Mouse (Mus musculus): ENCODE data around the gene Bsg. TPM values are rescaled to one million over a fixed set of nuclear protein-coding genes. Genes with fewer than 3 reads are reported as not detected.
A peak's percentile ranks its signal among the peaks of the same experiment; 100 is the strongest.

Gene Bsg
- polyA plus RNA-seq, 2 experiments = 763 to 805 TPM

GRCm38 (mm10) chr10:79760603-79761143, 56.4 kb downstream of the Bsg start:
- Histone ChIP-seq H3K4me2 (replicated peaks; ENCODE audit: low read depth, low read length, severe bottlenecking) (no peak overlapping the region), H3K9ac (ENCODE audit: low read depth, low read length, severe bottlenecking) (no peak overlapping the region), H3K9me3 (ENCODE audit: control insufficient read depth, low read length) (no peaks in the 10 kb centered on the region), H3K36me3 (ENCODE audit: control insufficient read depth, insufficient read depth, low read length) (peaks cover 70% of the 10 kb centered on the region), H3K4me1 (ENCODE audit: control insufficient read depth, insufficient read depth, low read length) (peaks cover 6% of the 10 kb centered on the region), H3K27ac (replicated peaks; ENCODE audit: low read depth, low read length) (no peak overlapping the region), H3K27me3 (ENCODE audit: control insufficient read depth, insufficient read depth, low read length) (no peaks in the 10 kb centered on the region), H3K4me3 (replicated peaks; ENCODE audit: low read length) (no peak overlapping the region)
- no peak for TF ChIP-seq POLR2A (IDR thresholded peaks at IDR 0.05; ENCODE audit: borderline replicate concordance, extremely low read depth, insufficient read depth, insufficient read length)
- DNase-seq (ENCODE audit: low spot score) = no peak
- ATAC-seq (ENCODE audit: low FRiP score, low read depth) = peak; percentile 37; the same call in 1 of the 2 replicates
- 89% methylated on average over 11 of the region's 11 CpGs for WGBS

Other genes starting within 250 kb of the Bsg start
- gene Vmn2r83, start 235.8 kb upstream of the Bsg start, polyA plus RNA-seq (2012; rRNA removed) = not detected in 2 replicates
- not detected in 2 replicates for gene Vmn2r83, start 235.8 kb upstream of the Bsg start, polyA plus RNA-seq (2014; fragmentation: Nextera tagmentation; extraction: Ambion mirVana)
- gene Plpp2, start 170.7 kb upstream of the Bsg start, polyA plus RNA-seq (2012; rRNA removed) = 15.9 and 21.9 TPM in 2 replicates
- 26.1 and 27.7 TPM in 2 replicates for gene Plpp2, start 170.7 kb upstream of the Bsg start, polyA plus RNA-seq (2014; fragmentation: Nextera tagmentation; extraction: Ambion mirVana)
- 162 and 237 TPM in 2 replicates for gene Mier2, start 149.3 kb upstream of the Bsg start, polyA plus RNA-seq (2012; rRNA removed)
- gene Mier2, start 149.3 kb upstream of the Bsg start, polyA plus RNA-seq (2014; fragmentation: Nextera tagmentation; extraction: Ambion mirVana) = 56.5 and 69.8 TPM in 2 replicates
- gene Theg, start 117.2 kb upstream of the Bsg start, polyA plus RNA-seq (2012; rRNA removed) = not detected in 2 replicates
- gene Theg, start 117.2 kb upstream of the Bsg start, polyA plus RNA-seq (2014; fragmentation: Nextera tagmentation; extraction: Ambion mirVana) = not detected in 2 replicates
- gene C2cd4c, start 90.5 kb upstream of the Bsg start, polyA plus RNA-seq (2012; rRNA removed) = 1.0 and 1.2 TPM in 2 replicates
- gene C2cd4c, start 90.5 kb upstream of the Bsg start, polyA plus RNA-seq (2014; fragmentation: Nextera tagmentation; extraction: Ambion mirVana) = not detected in 2 replicates
- 30.2 and 33.0 TPM in 2 replicates for gene Shc2, start 66.6 kb upstream of the Bsg start, polyA plus RNA-seq (2012; rRNA removed)
- 9.0 and 10.1 TPM in 2 replicates for gene Shc2, start 66.6 kb upstream of the Bsg start, polyA plus RNA-seq (2014; fragmentation: Nextera tagmentation; extraction: Ambion mirVana)
- 0.14 and 0.22 TPM in 2 replicates for gene Odf3l2, start 58.8 kb upstream of the Bsg start, polyA plus RNA-seq (2012; rRNA removed)
- 0.15 TPM in 1 of 2 replicates, not detected in the other for gene Odf3l2, start 58.8 kb upstream of the Bsg start, polyA plus RNA-seq (2014; fragmentation: Nextera tagmentation; extraction: Ambion mirVana)
- gene Madcam1, start 39.9 kb upstream of the Bsg start, polyA plus RNA-seq (2012; rRNA removed) = 5.0 and 8.4 TPM in 2 replicates
- 8.2 and 11.5 TPM in 2 replicates for gene Madcam1, start 39.9 kb upstream of the Bsg start, polyA plus RNA-seq (2014; fragmentation: Nextera tagmentation; extraction: Ambion mirVana)
- gene Tpgs1, start 35.1 kb upstream of the Bsg start, polyA plus RNA-seq (2012; rRNA removed) = 44.6 and 57.4 TPM in 2 replicates
- 66.0 and 67.0 TPM in 2 replicates for gene Tpgs1, start 35.1 kb upstream of the Bsg start, polyA plus RNA-seq (2014; fragmentation: Nextera tagmentation; extraction: Ambion mirVana)
- gene Cdc34, start 22.3 kb upstream of the Bsg start, polyA plus RNA-seq (2012; rRNA removed) = 138 and 156 TPM in 2 replicates
- gene Cdc34, start 22.3 kb upstream of the Bsg start, polyA plus RNA-seq (2014; fragmentation: Nextera tagmentation; extraction: Ambion mirVana) = 106 and 110 TPM in 2 replicates
- gene Gzmm, start 15.5 kb upstream of the Bsg start, polyA plus RNA-seq (2012; rRNA removed) = 1.1 and 1.4 TPM in 2 replicates
- gene Gzmm, start 15.5 kb upstream of the Bsg start, polyA plus RNA-seq (2014; fragmentation: Nextera tagmentation; extraction: Ambion mirVana) = 0.66 and 0.82 TPM in 2 replicates
- gene Hcn2, start 12.1 kb downstream of the Bsg start, polyA plus RNA-seq (2012; rRNA removed) = 0.70 and 1.3 TPM in 2 replicates
- 0.18 and 0.21 TPM in 2 replicates for gene Hcn2, start 12.1 kb downstream of the Bsg start, polyA plus RNA-seq (2014; fragmentation: Nextera tagmentation; extraction: Ambion mirVana)
- 64.1 and 75.3 TPM in 2 replicates for gene Polrmt, start 42.1 kb downstream of the Bsg start, polyA plus RNA-seq (2012; rRNA removed)
- gene Polrmt, start 42.1 kb downstream of the Bsg start, polyA plus RNA-seq (2014; fragmentation: Nextera tagmentation; extraction: Ambion mirVana) = 33.4 and 36.6 TPM in 2 replicates
- gene Fgf22, start 50.6 kb downstream of the Bsg start, polyA plus RNA-seq (2012; rRNA removed) = 0.13 and 0.22 TPM in 2 replicates
- gene Fgf22, start 50.6 kb downstream of the Bsg start, polyA plus RNA-seq (2014; fragmentation: Nextera tagmentation; extraction: Ambion mirVana) = 0.21 and 0.80 TPM in 2 replicates
- 176 and 229 TPM in 2 replicates for gene Rnf126, start 62.5 kb downstream of the Bsg start, polyA plus RNA-seq (2012; rRNA removed)
- 100 and 103 TPM in 2 replicates for gene Rnf126, start 62.5 kb downstream of the Bsg start, polyA plus RNA-seq (2014; fragmentation: Nextera tagmentation; extraction: Ambion mirVana)
- 11.6 and 14.7 TPM in 2 replicates for gene Fstl3, start 72.8 kb downstream of the Bsg start, polyA plus RNA-seq (2012; rRNA removed)
- gene Fstl3, start 72.8 kb downstream of the Bsg start, polyA plus RNA-seq (2014; fragmentation: Nextera tagmentation; extraction: Ambion mirVana) = 9.0 and 9.5 TPM in 2 replicates
- 0.04 and 0.06 TPM in 2 replicates for gene Prss57, start 86.5 kb downstream of the Bsg start, polyA plus RNA-seq (2012; rRNA removed)
- gene Prss57, start 86.5 kb downstream of the Bsg start, polyA plus RNA-seq (2014; fragmentation: Nextera tagmentation; extraction: Ambion mirVana) = not detected in 2 replicates
- gene Palm, start 89.1 kb downstream of the Bsg start, polyA plus RNA-seq (2012; rRNA removed) = 55.8 and 72.7 TPM in 2 replicates
- 76.2 and 83.8 TPM in 2 replicates for gene Palm, start 89.1 kb downstream of the Bsg start, polyA plus RNA-seq (2014; fragmentation: Nextera tagmentation; extraction: Ambion mirVana)
- gene Misp, start 116.5 kb downstream of the Bsg start, polyA plus RNA-seq (2012; rRNA removed) = 0.41 and 0.50 TPM in 2 replicates
- gene Misp, start 116.5 kb downstream of the Bsg start, polyA plus RNA-seq (2014; fragmentation: Nextera tagmentation; extraction: Ambion mirVana) = 0.54 and 1.2 TPM in 2 replicates
- 536 and 644 TPM in 2 replicates for gene Ptbp1, start 149.9 kb downstream of the Bsg start, polyA plus RNA-seq (2012; rRNA removed)
- 262 and 279 TPM in 2 replicates for gene Ptbp1, start 149.9 kb downstream of the Bsg start, polyA plus RNA-seq (2014; fragmentation: Nextera tagmentation; extraction: Ambion mirVana)
- gene Prtn3, start 170.0 kb downstream of the Bsg start, polyA plus RNA-seq (2012; rRNA removed) = 10.3 and 17.3 TPM in 2 replicates
- 5.9 and 8.2 TPM in 2 replicates for gene Prtn3, start 170.0 kb downstream of the Bsg start, polyA plus RNA-seq (2014; fragmentation: Nextera tagmentation; extraction: Ambion mirVana)
- gene Plppr3, start 170.1 kb downstream of the Bsg start, polyA plus RNA-seq (2012; rRNA removed) = 220 and 326 TPM in 2 replicates
- gene Plppr3, start 170.1 kb downstream of the Bsg start, polyA plus RNA-seq (2014; fragmentation: Nextera tagmentation; extraction: Ambion mirVana) = 61.5 and 79.7 TPM in 2 replicates
- 0.35 and 1.8 TPM in 2 replicates for gene Elane, start 181.8 kb downstream of the Bsg start, polyA plus RNA-seq (2012; rRNA removed)
- gene Elane, start 181.8 kb downstream of the Bsg start, polyA plus RNA-seq (2014; fragmentation: Nextera tagmentation; extraction: Ambion mirVana) = 0.62 and 1.2 TPM in 2 replicates
- 1.1 and 2.3 TPM in 2 replicates for gene Cfd, start 186.4 kb downstream of the Bsg start, polyA plus RNA-seq (2012; rRNA removed)
- gene Cfd, start 186.4 kb downstream of the Bsg start, polyA plus RNA-seq (2014; fragmentation: Nextera tagmentation; extraction: Ambion mirVana) = not detected in 2 replicates
- 54.6 and 73.8 TPM in 2 replicates for gene Med16, start 204.4 kb downstream of the Bsg start, polyA plus RNA-seq (2012; rRNA removed)
- 33.4 and 38.3 TPM in 2 replicates for gene Med16, start 204.4 kb downstream of the Bsg start, polyA plus RNA-seq (2014; fragmentation: Nextera tagmentation; extraction: Ambion mirVana)
- not detected in 2 replicates for gene Gm26602, start 206.4 kb downstream of the Bsg start, polyA plus RNA-seq (2012; rRNA removed)
- 6.6 TPM in 1 of 2 replicates, not detected in the other for gene Gm26602, start 206.4 kb downstream of the Bsg start, polyA plus RNA-seq (2014; fragmentation: Nextera tagmentation; extraction: Ambion mirVana)
- 2.5 and 2.8 TPM in 2 replicates for gene Kiss1r, start 212.5 kb downstream of the Bsg start, polyA plus RNA-seq (2012; rRNA removed)
- 0.17 and 0.26 TPM in 2 replicates for gene Kiss1r, start 212.5 kb downstream of the Bsg start, polyA plus RNA-seq (2014; fragmentation: Nextera tagmentation; extraction: Ambion mirVana)
- 158 and 219 TPM in 2 replicates for gene R3hdm4, start 216.7 kb downstream of the Bsg start, polyA plus RNA-seq (2012; rRNA removed)
- 141 and 152 TPM in 2 replicates for gene R3hdm4, start 216.7 kb downstream of the Bsg start, polyA plus RNA-seq (2014; fragmentation: Nextera tagmentation; extraction: Ambion mirVana)
- 8.6 and 12.6 TPM in 2 replicates for gene Arid3a, start 222.6 kb downstream of the Bsg start, polyA plus RNA-seq (2012; rRNA removed)
- gene Arid3a, start 222.6 kb downstream of the Bsg start, polyA plus RNA-seq (2014; fragmentation: Nextera tagmentation; extraction: Ambion mirVana) = 4.8 and 5.0 TPM in 2 replicates

All from limb, embryonic 14.5 days (tissue).